Comparison of ENCODE assay signal across 9 mouse cellular contexts in the genomic region with DNA sequence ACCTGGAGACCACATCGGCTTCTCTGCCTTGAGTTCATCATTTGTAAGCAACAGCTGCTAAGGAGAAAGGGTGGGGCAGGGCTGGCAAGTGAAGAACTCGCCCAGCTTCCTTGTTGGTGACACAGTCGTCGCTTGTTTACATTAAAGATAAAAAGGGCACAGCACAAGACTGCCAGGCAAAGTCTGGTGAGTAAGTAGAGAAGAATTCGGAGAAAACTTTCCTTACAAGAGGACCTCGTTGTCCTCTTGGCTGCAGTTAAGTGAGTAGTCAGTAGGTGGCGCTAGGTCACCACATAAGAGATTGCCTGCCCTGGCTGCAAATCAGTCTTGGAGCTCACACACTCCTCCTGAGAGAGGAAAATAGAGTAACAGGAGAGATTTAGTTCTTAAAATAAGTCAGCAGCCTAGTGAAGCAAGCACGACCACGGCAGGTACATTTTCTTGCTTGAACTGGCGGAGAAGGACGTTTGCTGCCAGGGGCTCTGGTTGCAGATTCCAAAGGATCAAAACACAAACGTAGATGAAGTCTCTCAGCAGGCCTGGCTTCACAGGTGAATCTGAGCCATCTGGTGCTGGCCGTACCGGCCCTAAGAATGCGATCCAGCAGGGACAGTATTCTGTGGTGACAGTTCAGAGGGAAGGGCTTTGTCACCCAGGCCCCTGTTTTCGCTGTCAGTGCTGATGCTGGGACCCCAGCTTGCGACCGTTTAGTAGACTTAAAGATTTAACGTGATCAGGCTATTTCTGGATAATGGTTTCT. TPM values are rescaled to one million over a fixed set of nuclear protein-coding genes. Genes with fewer than 3 reads are reported as not detected.
DNase-seq lines count a peak whose midpoint lies in the region; ATAC-seq lines count a peak whose summit lies in the region.
"Had no signal": no experiment of that assay in that cellular context is flagged by ENCODE, and none has a peak within 500 bp of the region (broad histone marks: within the 10 kb centered on the region; RNA-seq: fewer than 3 reads in every experiment).

No protein-coding gene starts in this region.

- no peak for ATAC-seq in heart, embryonic 14.5 days (ENCODE audit: insufficient number of reproducible peaks, insufficient read depth, low FRiP score, low read depth)
- peak; percentile 77; the same call in 1 of the 2 replicates for ATAC-seq in neural tube, embryonic 15.5 days (ENCODE audit: low FRiP score)

- peak overlapping the region; percentile 46 for H3K4me2 ChIP-seq in heart, embryonic 14.5 days (ENCODE audit: low read length)
- peak overlapping the region; percentile 34 for H3K4me2 ChIP-seq in neural tube, embryonic 15.5 days
- H3K4me2 ChIP-seq: limb, embryonic 15.5 days had no signal

- no peaks in the 10 kb centered on the region for H3K27me3 ChIP-seq in forebrain, embryonic 10.5 days (ENCODE audit: poor library complexity, severe bottlenecking)
- H3K27me3 ChIP-seq in heart, embryonic 14.5 days (ENCODE audit: control insufficient read depth, insufficient read depth, low read length) = no peaks in the 10 kb centered on the region
- H3K27me3 ChIP-seq in neural tube, embryonic 15.5 days (replicated peaks) = 0 out of 2 replicates have a peak, but pooled peaks cover 4% of the 10 kb centered on the region
- H3K27me3 ChIP-seq: limb, embryonic 15.5 days had no signal

- H3K9ac ChIP-seq in heart, embryonic 14.5 days (ENCODE audit: low read length) = peak overlapping the region; percentile 27
- H3K9ac ChIP-seq in neural tube, embryonic 15.5 days (replicated peaks) = no peak overlapping the region
- H3K9ac ChIP-seq: limb, embryonic 15.5 days had no signal

- peak; percentile 46 to 57 for DNase-seq in CD8-positive naive resting alpha-beta T cell, adult 2 months (ENCODE audit: low read depth in 2 of 2, low spot score in 2 of 2)
- DNase-seq in brain, adult 2 months (ENCODE audit: low read depth, low spot score) = peak; percentile 96
- DNase-seq in forebrain, embryonic 10.5 days (ENCODE audit: extremely low spot score, low spot score) = peak; percentile 83
- peak; percentile 77 to 86 for DNase-seq in kidney, postnatal 36 days
- DNase-seq in lung, adult 18-20 months = peak; percentile 63 to 71
- DNase-seq in testis, postnatal 10 days (ENCODE audit: low spot score) = peak; percentile 86

- H3K4me1 ChIP-seq in forebrain, embryonic 10.5 days = peaks cover 7% of the 10 kb centered on the region; the same call in 1 of the 2 replicates
- H3K4me1 ChIP-seq in heart, embryonic 14.5 days (ENCODE audit: control insufficient read depth in 2 of 2, insufficient read depth in 2 of 2, low read length in 2 of 2) = peaks cover 3 to 11% of the 10 kb centered on the region in 2 experiments
- H3K4me1 ChIP-seq in neural tube, embryonic 15.5 days = peaks cover 6% of the 10 kb centered on the region

- no peak overlapping the region for H3K4me3 ChIP-seq in forebrain, embryonic 10.5 days
- no peak overlapping the region for H3K4me3 ChIP-seq in heart, embryonic 14.5 days (ENCODE audit: control insufficient read depth in 1 of 2, insufficient read depth in 1 of 2, low read depth in 1 of 2, low read length in 2 of 2)
- no peak overlapping the region for H3K4me3 ChIP-seq in neural tube, embryonic 15.5 days (replicated peaks)
- H3K4me3 ChIP-seq: limb, embryonic 15.5 days had no signal

- H3K9me3 ChIP-seq in forebrain, embryonic 10.5 days = peaks cover 6% of the 10 kb centered on the region; the same call in 1 of the 2 replicates
- no peaks in the 10 kb centered on the region for H3K9me3 ChIP-seq in heart, embryonic 14.5 days (ENCODE audit: control insufficient read depth, low read length)
- H3K9me3 ChIP-seq in neural tube, embryonic 15.5 days (replicated peaks) = no peaks in the 10 kb centered on the region
- H3K9me3 ChIP-seq: limb, embryonic 15.5 days had no signal

- H3K36me3 ChIP-seq in forebrain, embryonic 10.5 days (replicated peaks) = no peaks in the 10 kb centered on the region
- H3K36me3 ChIP-seq in heart, embryonic 14.5 days (ENCODE audit: control insufficient read depth, insufficient read depth, low read length) = no peaks in the 10 kb centered on the region
- H3K36me3 ChIP-seq in neural tube, embryonic 15.5 days = no peaks in the 10 kb centered on the region
- H3K36me3 ChIP-seq: limb, embryonic 15.5 days had no signal

- WGBS in forebrain, embryonic 10.5 days = 27% methylated on average over 19 of the region's 19 CpGs
- 19% methylated on average over 19 of the region's 19 CpGs for WGBS in heart, embryonic 14.5 days
- 26% methylated on average over 19 of the region's 19 CpGs for WGBS in neural tube, embryonic 15.5 days

- no peak overlapping the region for H3K27ac ChIP-seq in forebrain, embryonic 10.5 days
- no peak overlapping the region for H3K27ac ChIP-seq in heart, embryonic 14.5 days (replicated peaks in 1 of 2; ENCODE audit: control insufficient read depth in 1 of 2, insufficient read depth in 1 of 2, low read depth in 2 of 2, low read length in 2 of 2)
- peak overlapping the region; percentile 45; the same call in 1 of the 2 replicates for H3K27ac ChIP-seq in neural tube, embryonic 15.5 days (replicated peaks)
- H3K27ac ChIP-seq: limb, embryonic 15.5 days had no signal

RNA-seq across cellular contexts. Expression of gene Hhipl2, which starts 24.2 kb away (rescaled TPM):
- polyA plus RNA-seq in forebrain, embryonic 10.5 days (2016; fragmentation: Nextera tagmentation; extraction: Ambion mirVana) = 0.07 and 0.09 TPM in 2 replicates
- 0.11 TPM in 1 of 2 replicates, not detected in the other for polyA plus RNA-seq in heart, embryonic 14.5 days (2014; fragmentation: Nextera tagmentation; extraction: Ambion mirVana)
- polyA plus RNA-seq in neural tube, embryonic 15.5 days (2015; fragmentation: Nextera tagmentation; extraction: Ambion mirVana) = 0.13 and 0.65 TPM in 2 replicates

RNA-seq across cellular contexts. Expression of gene Taf1a, which starts 53.4 kb away (rescaled TPM):
- 22.1 and 24.5 TPM in 2 replicates for polyA plus RNA-seq in forebrain, embryonic 10.5 days (2016; fragmentation: Nextera tagmentation; extraction: Ambion mirVana)
- polyA plus RNA-seq in heart, embryonic 14.5 days (2014; fragmentation: Nextera tagmentation; extraction: Ambion mirVana) = 15.1 TPM in 2 replicates
- 14.3 and 16.0 TPM in 2 replicates for polyA plus RNA-seq in neural tube, embryonic 15.5 days (2015; fragmentation: Nextera tagmentation; extraction: Ambion mirVana)
